Mouse (Mus musculus) urinary bladder, adult 2 months (tissue): ENCODE data around the gene Atp8a2. TPM values are rescaled to one million over a fixed set of nuclear protein-coding genes. Genes with fewer than 3 reads are reported as not detected.

Source experiments
- DNase-seq: peaks from one replicate; pipeline ENCODE4 v3.0.0; 2022; ENCODE audit warnings: low spot score
- polyA plus RNA-seq: library from polyadenylated mRNA; depleted of rRNA; stranded (reverse); fragments of >200 nt; gene quantifications from 2 replicates; pipeline ENCODE4 v1.2.3, GENCODE M21; 2012

Gene Atp8a2
- polyA plus RNA-seq, 1 experiment: 1.4 TPM

- no peak for DNase-seq
Measured at GRCm38 (mm10) chr14:59715695-59716442, 481.1 kb downstream of the Atp8a2 start.

DNA sequence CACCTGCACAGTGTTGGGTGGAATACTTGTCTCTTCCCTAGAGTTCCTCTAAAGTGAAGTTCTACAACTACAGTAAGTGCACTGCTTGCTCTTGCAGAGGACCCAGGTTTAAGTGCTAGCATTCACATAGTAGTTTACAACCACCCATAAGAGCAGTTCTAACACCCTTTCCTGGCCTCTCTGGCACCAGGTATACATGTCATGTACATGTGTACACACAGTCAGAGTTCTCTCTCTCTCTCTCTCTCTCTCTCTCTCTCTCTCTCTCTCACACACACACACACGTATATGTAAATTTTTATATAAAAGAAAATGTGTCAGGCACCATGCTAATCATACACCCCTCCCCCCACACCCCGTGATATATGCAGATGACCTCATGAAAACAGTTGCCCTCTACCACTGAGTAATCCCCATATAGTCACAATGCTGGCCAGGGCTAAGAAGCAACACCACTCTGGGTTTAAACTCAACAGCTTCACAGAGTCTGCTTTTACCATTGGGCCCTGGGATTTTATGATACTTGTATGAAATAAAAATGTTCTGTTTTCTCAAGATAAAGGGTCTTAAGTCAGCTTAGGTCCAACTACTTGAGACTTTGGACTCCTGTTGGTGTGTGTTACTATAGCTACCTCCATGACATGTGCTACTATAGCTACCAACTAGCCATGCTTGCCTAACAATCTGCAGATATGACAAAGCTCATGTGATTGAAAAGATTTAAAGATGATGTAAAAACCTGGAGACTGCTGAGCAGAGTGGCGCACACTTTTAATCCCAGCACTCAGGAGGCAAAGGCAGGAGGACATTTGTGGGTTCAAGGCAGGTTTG lies 487.3 kb downstream of the Atp8a2 start:
- no peak for DNase-seq

DNA sequence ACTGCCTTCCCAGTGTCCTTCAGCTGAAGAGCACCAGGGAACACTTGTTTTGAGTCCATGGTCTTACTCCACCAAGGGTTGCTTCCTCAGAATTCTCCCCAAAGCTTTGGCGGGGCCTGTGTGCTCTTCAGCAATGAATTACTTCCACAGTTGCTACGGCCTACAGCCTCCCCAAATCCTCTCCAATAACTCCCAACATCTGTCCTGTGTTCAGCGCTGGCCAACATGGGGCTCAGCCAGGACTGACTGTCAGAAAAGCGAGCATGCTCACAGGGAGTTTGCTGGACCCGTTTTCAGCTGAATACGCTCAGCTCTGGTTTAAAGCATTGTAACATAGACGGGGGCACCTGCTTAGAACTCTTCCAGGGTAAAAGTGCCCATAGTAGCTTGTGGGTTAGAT lies 489.0 kb downstream of the Atp8a2 start:
- DNase-seq: no peak

DNA sequence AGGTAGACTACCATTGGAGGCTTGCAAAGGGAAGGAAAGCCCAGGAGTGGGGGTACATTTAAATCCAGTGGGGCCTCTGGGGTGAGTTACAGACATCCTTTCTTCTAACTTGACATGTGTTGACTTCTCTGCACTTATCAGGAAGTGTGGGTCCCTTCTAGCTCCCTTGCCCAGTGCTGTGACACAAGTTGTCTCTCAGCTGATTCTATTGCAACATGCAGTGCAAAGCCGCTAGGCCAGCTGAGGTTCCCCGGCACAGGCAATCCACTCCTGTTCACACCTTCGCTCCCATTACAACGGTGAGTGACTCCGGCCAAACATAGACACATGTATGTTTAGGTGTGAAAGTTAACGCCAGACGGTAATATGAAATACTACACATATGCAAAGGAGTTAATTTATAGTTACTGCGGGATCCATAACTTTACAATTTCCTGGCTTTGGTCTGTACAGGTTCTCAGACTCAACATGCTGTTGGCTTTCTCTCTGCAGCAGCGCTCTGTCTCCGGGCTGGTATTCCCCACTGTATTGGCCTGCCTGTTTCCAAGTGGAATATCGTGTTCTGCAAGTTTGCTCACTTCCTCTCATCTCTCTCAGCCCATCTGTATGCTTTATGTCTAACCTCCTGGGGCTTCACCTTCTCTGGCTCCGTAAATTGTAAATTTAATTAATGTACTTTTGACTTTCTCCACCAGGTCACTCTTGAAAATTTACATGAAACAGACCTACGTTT lies 491.5 kb downstream of the Atp8a2 start:
- no peak for DNase-seq

GRCm38 (mm10) chr14:59701492-59701891 lies 495.5 kb downstream of the Atp8a2 start:
- no peak for DNase-seq

GRCm38 (mm10) chr14:59695160-59695559 lies 501.8 kb downstream of the Atp8a2 start:
- DNase-seq: no peak

DNA sequence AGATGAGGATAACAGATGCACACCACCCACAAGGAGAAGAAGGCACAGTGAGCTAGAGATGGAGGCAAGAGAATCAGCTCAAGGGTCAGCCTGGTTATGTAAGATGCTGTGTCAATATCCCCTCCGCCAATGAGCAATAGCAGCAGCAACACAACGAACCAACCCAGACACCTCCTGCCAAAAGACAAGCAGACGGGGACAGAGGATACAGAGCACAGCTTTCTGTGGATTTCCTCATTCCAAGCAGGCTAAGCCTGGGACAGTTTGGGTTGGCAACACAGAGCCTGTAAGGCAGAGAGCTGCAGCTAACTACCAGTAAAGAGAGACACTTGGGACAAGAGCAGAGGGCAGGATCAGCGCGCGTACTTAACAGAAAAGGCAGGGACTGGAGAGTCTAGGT lies 504.8 kb downstream of the Atp8a2 start:
- DNase-seq: no peak

DNA sequence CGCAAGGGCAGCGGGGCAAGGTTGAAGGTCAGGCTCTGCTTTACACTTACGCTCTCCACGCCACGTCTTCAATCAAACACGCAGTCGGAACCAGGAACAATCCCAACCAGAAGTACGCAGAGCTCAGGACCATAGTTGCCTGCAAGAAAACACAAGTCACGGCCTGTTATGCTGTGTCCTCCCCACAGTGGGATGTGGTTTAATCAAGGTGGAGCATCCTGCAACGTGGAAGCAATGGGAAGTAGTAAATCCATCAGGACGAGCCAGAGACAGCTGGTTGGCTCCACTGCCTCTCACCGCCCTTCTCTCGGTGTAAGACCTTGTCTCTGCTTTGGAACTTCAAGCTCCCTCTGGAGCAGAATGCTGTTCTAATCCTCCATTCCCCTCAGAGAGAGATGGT lies 505.6 kb downstream of the Atp8a2 start:
- DNase-seq: no peak

GRCm38 (mm10) chr14:59690954-59691353 lies 506.0 kb downstream of the Atp8a2 start:
- no peak for DNase-seq

DNA sequence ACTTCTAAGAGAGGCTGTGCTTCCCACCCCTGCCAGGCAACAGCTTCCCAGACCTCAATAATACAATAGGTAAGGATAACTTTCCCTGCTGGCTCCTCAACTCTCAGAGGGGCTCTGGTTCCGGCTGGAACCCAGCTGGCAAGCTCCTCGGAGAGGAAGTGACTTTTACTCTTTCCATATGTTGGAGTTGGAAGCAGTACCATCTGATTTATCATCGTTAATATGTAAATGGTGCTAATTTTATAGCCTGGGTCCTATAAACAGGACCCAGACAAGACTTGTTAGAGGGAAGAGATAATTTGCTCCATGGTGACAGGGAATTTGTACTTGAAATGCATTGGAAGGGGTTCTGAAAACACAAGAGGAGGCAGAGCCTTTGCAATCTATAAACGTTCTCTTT lies 507.4 kb downstream of the Atp8a2 start:
- no peak for DNase-seq

DNA sequence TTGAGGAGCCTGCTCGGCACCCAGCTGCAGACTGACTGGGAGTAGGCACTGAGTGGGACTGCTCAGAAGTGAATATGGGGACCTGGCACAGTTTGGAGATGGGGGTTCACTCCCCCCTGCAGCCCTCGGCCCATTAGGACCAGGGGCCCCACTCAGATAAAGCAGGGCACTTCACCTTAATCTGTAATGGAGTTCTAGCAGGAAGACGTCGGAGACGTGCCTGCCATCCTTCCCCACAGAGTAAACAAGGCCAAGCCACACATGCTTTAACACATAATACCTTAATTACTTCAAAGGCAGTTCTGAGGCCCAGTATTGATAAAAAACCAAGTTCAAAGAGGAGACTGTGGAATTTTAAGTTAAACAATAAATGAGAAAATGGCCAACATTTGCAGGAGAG lies 510.8 kb downstream of the Atp8a2 start:
- no peak for DNase-seq

DNA sequence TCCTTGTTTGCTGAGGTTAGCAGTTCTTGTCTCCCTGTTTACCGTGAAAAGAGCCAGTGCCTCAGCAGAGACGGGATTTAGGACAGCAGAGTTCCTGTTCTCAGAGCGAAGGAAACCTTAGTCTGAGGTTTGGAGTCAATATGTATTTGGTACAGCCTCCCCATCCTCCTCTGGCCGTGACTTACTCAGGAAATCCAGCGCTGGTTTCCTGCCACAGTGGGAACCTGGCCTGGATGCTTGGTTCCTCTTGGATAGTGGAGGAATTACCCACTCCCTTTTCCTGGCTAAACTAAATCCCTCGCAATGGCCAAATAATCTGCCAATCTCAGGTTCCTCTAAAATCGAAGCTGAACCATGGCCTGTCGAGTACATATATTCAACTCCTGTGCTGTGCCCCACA lies 511.6 kb downstream of the Atp8a2 start:
- no peak for DNase-seq

GRCm38 (mm10) chr14:59681906-59682305 lies 515.1 kb downstream of the Atp8a2 start:
- DNase-seq: no peak

- DNase-seq: no peak
Measured at GRCm38 (mm10) chr14:59677598-59678003, 519.4 kb downstream of the Atp8a2 start.

GRCm38 (mm10) chr14:59675330-59675729 lies 521.6 kb downstream of the Atp8a2 start:
- no peak for DNase-seq

DNA sequence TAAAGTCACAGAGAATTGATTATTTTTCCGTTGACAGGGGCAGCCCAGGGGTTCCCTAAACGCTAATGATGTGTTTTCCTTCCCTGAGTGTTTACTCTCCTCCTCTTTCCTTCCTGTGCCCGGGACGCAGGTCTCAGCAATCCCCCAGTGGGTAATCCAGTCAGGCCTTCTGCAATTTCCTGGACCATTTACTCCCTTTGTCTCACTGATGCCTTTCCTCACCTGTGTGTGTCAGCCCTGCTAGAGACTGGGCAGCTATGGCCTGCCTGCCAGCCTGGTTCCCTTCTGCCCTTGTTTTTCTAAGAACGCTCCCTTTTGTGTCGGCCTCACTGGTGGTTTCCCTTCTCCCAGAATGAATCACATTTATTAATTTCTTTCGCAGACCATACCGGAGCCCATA lies 522.4 kb downstream of the Atp8a2 start:
- no peak for DNase-seq

DNA sequence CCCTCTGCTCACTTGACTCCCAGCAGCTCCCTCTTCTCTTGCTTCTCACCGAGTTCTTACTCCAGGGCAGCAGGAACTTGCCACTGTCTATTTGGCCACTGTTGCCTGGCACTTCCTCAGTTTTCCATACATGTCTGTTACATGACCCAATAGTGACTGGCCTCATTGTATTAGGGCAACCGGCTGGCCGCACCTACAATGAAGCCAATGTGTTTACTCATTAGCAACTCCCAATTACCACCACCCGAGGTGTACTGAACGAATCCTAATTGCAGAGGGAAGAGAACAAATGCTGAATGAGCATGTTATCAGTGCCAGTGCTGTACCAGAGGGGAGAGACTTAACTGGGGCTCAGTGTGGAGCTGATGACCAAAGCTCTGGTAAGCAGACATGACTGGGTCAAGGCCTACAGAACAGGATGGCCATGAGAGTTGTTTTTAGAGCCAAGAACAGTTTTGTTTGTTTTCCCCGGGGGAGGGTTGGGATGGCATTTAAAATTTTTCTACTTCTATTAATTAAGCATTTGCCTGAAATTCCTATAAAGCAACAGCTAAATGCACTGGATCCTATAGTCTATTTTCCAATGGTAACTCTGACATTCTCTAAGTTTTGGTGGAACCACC lies 524.0 kb downstream of the Atp8a2 start:
- DNase-seq: no peak

- no peak for DNase-seq
Measured at GRCm38 (mm10) chr14:59657098-59657497, 539.9 kb downstream of the Atp8a2 start.

DNA sequence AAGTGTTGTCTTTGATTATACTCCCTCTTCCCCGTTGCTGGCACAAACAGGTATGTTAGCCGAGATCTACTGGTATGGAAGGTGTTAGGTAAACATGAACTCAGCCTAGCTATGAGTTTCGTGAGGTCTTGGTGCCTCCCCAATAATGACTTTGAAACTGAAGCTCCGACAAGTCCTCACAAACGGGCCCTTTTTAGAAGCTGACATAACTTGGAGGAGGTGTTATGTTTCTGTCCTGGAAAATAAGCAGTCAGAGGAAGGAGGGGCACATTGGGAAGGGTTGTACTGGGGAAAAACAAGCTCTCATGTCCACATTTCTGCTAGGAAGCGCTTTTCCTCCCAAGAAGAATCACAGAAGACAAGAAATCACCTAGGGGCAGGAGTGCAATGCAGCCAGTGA lies 540.4 kb downstream of the Atp8a2 start:
- DNase-seq: no peak

GRCm38 (mm10) chr14:59649337-59649736 lies 547.6 kb downstream of the Atp8a2 start:
- no peak for DNase-seq

GRCm38 (mm10) chr14:59648611-59649010 lies 548.4 kb downstream of the Atp8a2 start:
- no peak for DNase-seq
